Mouse (Mus musculus) mouse trophoblast stem cell (cell line): Measurements from ENCODE around the gene Olfr884.

Experiments
- in situ Hi-C, 2 experiments: fragments of 300-500 bp; cut with MseI, MboI; formaldehyde crosslinking; loops; 2 replicates in 1 of 2; 3 replicates in 1 of 2; pipeline ENCODE4 v1.15.1; 2025

Olfr884 gene

DNA sequence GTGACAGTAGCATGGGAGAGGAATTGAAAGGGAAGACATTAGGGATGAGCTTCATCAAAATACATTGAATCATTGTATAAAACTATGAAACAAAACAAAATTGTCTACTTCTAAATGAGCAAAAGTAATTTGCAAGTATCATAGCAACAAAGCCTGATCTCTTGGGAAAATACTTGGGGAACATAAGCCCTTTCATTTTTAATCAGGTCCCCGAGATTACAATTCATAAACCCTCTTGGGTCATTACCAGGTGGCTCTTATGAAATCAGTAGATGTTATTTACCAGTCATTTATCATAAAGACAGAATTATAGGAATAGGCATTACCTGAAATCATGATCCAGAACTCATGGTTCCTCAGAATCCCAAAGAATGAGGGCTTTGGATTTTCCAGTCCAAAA is at the start of gene Olfr884:
Gene Olfr884 (plus strand): TSS at position 301 of the 400 bp plus-strand sequence.
- in situ Hi-C loops: no loop called here

DNA sequence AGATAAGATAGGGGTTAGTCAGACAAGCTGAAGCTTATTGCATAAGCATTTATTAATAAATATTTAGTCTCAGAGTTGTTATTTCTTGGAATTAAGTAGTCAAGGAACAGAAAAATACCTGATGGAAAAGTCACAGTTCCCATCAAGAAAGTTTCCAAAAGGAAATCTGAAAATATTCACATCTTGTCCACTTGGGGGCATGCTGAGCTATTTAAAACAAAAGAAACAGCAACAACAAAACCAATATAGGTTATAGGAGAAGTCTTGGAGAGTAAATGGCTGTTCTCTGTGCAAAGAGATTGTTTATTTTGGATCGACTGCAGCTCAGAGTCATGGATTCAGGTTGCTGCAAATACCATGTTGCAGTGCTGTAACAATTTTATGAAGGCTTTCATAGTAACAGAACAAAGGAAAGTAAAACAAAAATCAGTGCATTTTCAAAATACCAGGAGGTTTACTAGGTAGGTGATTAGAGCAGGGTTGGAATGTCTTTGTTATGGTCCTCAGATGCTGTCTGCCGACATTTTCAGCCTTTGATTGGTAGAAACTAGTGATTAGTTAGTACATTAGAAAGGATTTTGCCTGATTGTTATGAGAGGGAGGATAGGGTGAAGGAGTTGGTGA is 47.7 kb upstream of the Olfr884 start:
- in situ Hi-C loops: no loop called here

DNA sequence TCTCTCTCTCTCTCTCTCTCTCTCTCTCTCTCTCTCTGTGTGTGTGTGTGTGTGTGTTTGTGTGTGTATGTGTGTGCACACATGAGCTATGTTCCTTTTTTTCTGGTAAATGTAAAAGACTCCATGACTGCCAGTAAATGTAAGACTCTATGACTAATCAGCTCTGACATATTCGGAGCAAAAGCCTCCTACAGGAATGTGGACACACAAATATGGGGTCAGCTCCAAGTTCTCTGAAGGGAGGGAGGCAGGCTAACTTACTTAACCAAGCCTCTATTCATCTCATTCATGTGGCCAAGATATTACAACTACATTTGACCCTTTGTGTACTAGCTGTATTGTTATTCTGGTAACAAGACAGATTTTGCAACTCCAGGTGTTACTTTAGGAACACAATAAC is 46.3 kb upstream of the Olfr884 start:
- in situ Hi-C loops: no loop called here

- in situ Hi-C loops: no loop called here
Observed at GRCm38 (mm10) chr9:38025508-38025907, 20.8 kb upstream of the Olfr884 start, which contains the start of gene Olfr883. TSS of gene Olfr883 (plus strand) at chr9:38025808.

- in situ Hi-C loops: no loop called here
Observed at GRCm38 (mm10) chr9:38061022-38061421, 14.7 kb downstream of the Olfr884 start, which contains the start of gene Olfr885. TSS of gene Olfr885 (plus strand) at chr9:38061322.

DNA sequence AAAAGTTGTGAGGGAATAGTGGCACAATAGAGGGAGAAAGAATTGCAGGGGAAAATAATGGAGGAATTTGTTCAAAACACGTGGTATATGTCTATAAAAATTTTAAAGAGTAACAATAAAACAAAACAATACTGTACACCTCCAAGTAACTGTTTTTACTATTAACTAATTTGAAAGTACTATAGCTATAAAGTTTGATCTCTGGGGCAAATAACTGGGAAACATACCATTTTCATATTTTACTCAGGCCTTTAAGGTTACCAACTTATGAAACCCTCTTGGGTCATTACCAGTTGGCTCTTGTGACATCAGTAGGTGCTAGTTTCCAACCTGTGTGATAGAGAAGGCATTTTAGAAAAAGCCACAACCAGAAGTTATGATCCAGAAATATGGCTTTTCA is 37.4 kb downstream of the Olfr884 start, which contains the start of gene Olfr887:
Gene Olfr887 (plus strand): TSS at position 301 of the 400 bp plus-strand sequence.
- in situ Hi-C loops: no loop called here
